Mouse (Mus musculus) small intestine, adult 2 months (tissue): Measurements from ENCODE around the gene Tex44.

Experiments used
- CTCF ChIP-seq: fragments of 200-500 bp; IDR thresholded peaks from 2 replicates; pipeline ENCODE4 v1.5.1; 2012; ENCODE audit warnings: low read depth, mild to moderate bottlenecking, control low read depth, inconsistent platforms, low read length, moderate library complexity, mixed read lengths; ENCODE audit not compliant: insufficient replicate concordance, insufficient read length; ENCODE audit errors: extremely low read depth
- POLR2A ChIP-seq: fragments of 200-500 bp; IDR thresholded peaks from 2 replicates; pipeline ENCODE4 v1.6.1; 2012; ENCODE audit warnings: low read depth, mild to moderate bottlenecking, control low read depth, inconsistent platforms, low read length, moderate library complexity

DNA sequence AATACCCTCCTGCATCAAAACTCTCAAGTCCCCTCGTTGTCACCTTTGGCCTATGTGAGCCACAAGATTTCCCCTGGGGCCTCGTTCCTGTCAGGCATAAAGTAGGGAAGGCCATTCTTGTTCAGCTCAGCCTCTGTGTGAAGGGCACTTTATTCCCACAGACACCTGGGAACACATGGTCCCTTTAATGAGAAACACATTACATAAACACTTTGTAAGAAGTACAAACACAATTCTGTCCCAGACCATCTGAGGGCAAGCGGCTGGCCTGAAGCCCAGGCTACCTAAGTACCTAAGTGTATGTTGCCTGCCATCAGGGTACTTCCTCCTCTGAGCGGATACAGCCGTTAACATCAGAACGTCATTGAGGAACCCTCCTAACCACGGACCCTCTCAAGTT lies 27.9 kb upstream of the Tex44 start:
- TF ChIP-seq CTCF, result no peak
- no peak for TF ChIP-seq POLR2A
